Mouse (Mus musculus) lung, adult 18-20 months (tissue): ENCODE measurements around the gene Tmem80.

ENCODE experiments used
- DNase-seq, 2 experiments: peaks; one replicate each; pipeline ENCODE4 v3.0.0; 2022; ENCODE audit warnings: mixed read lengths in 2 of 2

Tmem80 gene

GRCm38 (mm10) chr7:141327469-141328372, at the start of gene Tmem80, which contains the start of gene Deaf1:
Gene Tmem80, plus strand, starts transcription at chr7:141327739.
Gene Deaf1, minus strand, starts transcription at chr7:141327690.
- peak; percentile 99 for DNase-seq

GRCm38 (mm10) chr7:141278766-141279590, 48.6 kb upstream of the Tmem80 start, which contains the start of gene Sct:
Gene Sct, minus strand, starts transcription at chr7:141279133.
- no peak for DNase-seq

GRCm38 (mm10) chr7:141281442-141281841, 46.1 kb upstream of the Tmem80 start:
- DNase-seq: no peak

DNA sequence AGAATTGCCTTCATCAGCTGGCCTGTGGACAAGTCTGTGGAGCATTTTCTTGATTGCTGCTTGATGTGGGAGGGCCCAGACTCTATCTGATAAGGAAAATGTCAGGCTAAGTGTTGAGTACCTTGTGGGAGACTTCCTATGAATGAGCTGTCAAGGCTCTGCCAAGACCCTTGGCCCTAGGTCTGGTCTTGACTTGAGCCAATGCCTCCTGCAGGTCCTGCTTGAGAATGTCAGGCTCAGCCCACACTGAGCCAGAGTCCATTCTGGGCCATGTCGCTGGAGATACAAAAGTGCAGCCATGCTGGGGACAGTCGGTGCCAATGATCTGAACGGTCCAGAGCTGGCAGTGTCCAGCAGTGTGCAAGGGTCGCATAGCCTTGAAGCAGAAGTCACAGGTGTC, 44.8 kb upstream of the Tmem80 start:
- DNase-seq: no peak

GRCm38 (mm10) chr7:141288042-141288441, 39.5 kb upstream of the Tmem80 start:
- no peak for DNase-seq

- DNase-seq: no peak
Observed at GRCm38 (mm10) chr7:141291921-141292582, 35.5 kb upstream of the Tmem80 start, which contains the start of gene Drd4. Gene Drd4, plus strand, starts transcription at chr7:141292006.

- no peak for DNase-seq
Observed at GRCm38 (mm10) chr7:141292583-141293388, 34.8 kb upstream of the Tmem80 start.

DNA sequence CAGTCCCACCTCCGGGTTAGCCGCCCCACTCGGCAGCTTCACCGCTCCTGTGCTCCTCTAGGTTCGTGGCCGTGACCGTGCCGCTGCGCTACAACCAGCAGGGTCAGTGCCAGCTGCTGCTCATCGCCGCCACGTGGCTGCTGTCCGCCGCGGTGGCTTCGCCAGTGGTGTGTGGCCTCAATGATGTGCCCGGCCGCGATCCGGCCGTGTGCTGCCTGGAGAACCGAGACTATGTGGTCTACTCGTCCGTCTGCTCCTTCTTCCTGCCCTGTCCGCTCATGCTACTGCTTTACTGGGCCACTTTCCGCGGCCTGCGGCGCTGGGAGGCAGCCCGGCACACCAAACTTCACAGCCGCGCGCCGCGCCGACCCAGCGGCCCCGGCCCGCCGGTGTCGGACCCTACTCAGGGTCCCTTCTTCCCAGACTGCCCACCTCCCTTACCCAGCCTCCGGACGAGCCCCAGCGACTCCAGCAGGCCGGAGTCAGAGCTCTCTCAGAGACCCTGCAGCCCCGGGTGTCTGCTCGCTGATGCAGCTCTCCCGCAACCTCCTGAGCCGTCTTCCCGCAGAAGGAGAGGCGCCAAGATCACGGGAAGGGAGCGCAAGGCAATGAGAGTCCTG, 33.6 kb upstream of the Tmem80 start:
- DNase-seq: no peak

GRCm38 (mm10) chr7:141294479-141294878, 33.1 kb upstream of the Tmem80 start:
- DNase-seq: no peak

DNA sequence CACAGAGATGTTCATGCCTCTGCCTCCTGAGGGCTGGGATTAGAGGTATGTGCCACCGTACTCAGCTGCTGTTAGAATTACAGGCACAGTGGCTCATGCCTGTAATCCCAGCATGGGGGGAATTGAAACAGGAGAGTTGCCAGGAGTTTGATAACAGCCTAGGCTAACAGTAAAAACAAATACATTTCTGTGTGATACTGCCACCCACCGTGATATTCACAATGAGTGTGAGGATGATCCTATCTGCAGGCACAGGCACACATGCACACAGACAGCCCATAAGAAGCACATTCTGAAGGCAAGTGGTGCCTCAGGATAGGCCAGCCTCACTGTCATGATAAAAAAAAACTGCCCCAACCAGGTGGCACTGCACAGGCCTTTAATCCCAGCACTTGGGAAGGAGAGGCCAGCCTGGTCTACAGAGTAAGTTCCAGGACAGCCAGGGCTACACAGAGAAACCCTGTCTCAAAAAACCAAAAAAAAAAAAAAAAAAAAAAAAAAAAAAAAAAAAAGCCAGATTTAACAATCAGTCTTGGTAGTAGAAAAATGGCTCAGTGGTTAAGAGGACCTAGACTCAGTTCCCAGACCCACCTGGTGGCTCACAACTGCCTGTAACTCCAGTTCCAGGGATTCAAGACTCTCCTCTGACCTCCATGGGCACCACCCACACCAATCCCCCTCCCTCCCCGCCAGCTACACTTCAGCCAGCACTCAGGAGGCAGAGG, 29.5 kb upstream of the Tmem80 start:
- no peak for DNase-seq

DNA sequence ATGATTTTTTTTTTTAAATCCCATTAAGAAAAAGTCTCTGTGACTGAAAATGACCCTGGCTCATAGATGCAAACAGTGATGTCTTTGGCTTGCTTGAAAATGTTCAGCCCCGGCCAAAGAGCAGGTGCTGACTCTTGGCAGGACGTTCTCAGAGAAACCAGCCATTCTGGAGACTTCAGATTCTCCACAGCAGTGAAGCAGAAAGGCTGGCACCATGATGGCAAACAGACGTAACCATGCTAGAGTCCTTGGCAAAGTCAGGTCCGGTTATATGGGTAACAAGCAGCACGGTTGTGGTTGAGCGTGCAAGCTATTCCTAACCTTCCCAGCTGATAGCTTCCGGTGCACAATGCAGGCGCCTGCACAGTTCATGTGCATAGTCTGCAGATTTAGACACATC, 28.4 kb upstream of the Tmem80 start:
- no peak for DNase-seq

GRCm38 (mm10) chr7:141301386-141301785, 26.2 kb upstream of the Tmem80 start:
- no peak for DNase-seq

DNA sequence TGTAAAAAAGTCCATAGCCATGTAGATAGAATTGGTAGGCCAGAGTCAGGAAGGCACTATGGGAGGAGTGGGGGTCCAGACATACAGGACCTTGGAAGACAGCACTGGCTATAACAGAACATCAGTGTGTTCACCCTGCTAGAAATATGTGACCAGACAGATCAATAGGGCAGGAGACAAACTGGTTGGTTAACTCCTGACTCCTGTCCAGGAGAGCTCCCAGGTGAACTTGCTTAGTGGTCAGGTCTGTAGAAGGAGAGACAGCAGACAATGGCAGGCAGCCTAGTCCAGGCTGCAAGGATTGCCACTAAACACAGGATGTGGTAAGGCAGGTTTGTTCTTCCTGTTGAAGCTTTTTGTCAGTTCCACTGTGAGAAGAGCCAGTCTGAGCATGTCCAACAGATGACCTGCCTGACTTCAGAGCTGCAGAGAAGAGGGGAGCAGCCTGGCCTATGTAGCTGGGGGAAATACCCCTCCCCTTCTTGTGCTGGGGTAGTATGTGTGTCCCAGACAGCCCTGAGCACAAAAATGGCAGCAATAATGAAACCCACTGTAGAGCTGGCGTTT, 24.8 kb upstream of the Tmem80 start:
- no peak for DNase-seq

DNA sequence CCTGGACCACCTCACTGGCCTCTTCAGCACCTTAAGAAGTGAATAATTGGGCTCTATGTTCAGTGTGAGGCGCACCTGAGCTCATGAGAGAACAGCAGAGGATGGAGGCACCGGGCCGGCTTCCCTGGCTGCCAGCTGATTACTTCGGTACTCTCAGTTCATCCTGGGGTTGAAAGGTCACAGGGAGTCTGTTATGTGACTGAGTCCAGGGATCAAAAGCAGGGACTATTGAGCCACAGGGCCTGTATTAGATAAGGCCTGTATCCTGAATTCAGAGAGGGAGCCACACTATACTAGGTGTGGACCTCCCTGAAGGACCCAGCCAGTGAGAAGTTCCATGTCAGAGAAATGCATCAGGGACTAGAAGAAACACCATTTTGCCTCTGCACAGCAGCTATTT, 23.0 kb upstream of the Tmem80 start:
- DNase-seq: no peak

GRCm38 (mm10) chr7:141314416-141314815, 13.1 kb upstream of the Tmem80 start:
- DNase-seq: no peak

GRCm38 (mm10) chr7:141315076-141315475, 12.5 kb upstream of the Tmem80 start:
- DNase-seq: no peak

DNA sequence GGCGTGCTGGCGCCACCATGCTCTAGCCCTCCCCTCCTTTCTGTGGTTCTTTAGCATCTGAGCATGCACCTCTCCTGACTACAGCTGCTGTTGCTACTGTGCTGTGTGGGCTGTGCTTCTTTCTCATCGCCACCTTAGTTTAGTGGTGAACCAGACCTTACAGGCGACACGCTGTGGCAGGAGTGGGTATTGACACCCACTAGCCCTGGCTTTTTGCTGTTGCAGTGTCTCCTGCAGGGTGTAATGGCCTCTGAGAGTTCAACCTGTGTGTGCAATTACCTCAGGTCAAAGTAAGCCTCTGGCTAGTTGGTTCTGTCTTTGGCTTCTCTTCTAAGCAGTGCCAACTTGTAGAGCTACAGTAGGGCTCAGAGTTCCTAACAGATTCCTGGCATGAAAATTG, 11.6 kb upstream of the Tmem80 start:
- peak; percentile 32 to 39 for DNase-seq

DNA sequence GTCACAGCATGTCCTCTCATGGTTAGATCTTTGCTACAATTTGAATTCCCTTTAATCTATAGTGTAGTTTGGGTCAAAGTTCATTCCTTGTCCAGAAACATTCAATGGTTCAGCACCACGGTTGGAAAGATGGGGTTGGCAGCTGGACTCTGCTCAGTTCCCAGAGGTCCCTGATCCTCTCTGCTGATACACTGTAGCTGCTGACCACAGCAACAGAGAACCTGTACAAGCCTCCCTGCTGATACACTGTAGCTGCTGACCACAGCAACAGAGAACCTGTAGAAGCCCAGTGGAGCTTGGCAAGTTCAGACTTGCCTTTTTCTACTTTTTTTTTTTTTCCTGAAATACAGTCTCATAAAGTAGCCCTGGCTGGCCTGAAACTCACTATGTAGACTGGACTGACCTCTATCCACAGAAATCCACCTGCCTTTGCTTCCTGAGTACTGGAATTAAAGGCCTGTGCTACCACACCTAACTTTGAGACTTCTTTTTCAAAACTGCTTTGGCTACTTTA, 9.9 kb upstream of the Tmem80 start:
- DNase-seq: no peak

DNA sequence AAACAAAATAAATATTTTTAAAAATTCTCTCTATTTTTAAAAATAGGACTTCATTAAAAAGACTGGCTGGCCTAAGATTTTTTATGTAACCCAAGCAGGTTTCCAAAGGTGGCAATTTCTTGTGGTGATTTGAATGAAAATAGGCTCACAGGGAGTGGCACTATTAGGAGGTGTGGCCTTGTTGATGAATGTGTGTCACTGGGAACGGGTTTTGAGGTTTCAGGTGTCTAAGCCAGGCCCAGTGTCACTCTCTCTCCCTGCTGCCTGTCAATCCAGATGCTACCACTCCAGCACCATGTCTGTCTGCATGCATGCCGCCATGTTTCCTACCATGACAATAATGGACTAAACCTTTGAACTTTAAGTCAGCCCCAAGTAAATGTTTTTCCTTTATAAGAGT, 8.1 kb upstream of the Tmem80 start:
- DNase-seq: no peak

DNA sequence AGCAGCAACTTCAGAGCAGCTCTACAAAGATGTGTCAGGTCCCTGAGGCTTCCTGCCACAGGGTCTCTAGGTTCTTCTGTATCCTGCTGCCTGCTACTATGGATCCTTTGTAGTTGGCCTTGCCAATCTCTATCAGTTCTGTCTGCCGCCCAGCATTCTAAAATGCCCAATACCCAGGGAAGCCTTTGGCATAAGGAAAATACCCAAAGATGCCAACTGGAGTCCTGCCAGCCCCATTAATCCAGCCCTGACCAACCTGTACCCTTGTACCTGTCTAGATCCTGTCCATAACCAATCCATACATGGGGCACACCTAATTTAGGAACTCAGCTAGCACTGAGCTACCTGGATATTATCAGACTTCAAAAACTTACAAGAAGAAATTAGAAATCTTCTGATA, 2.9 kb upstream of the Tmem80 start:
- no peak for DNase-seq
